Mouse (Mus musculus): ENCODE results near the gene Tec. TPM values are rescaled to one million over a fixed set of nuclear protein-coding genes. Genes with fewer than 3 reads are reported as not detected.

Gene Tec
- polyA plus RNA-seq, 1 experiment from 2014 or later, result 10.0 TPM

DNA sequence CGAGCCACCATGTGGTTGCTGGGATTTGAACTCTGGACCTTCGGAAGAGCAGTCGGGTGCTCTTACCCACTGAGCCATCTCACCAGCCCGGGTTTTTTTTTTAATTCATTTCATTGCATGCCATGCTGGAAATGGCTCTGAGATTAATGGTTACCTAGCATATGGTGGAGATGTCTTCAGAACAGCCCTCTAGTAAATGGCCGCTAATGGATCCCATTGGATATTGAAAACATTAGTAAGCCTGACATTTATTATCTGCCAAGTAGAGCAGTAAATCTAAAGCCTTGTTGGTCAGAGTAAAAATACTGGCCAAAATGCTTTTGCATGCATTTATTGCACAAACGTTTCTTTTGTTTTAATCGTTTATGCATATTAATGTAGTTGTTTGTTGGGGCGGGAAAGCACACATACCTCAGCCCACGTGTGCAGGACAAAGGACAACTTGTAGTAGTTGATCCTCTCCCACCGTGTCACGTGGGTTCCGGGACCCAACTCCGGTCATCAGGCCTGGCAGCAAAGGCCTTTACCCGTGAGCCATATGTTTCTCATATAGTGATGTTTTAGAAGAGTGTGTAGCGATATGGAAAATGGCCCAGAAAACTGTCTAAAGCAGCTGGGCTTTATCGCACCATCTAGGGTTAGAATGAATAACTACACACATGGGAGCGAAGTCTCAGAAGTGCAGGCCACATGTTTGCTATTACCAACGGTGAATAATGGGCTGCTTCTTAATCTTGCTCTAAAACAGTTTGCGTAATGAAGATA, 18.4 kb upstream of the Tec start:
- Histone ChIP-seq H3K27ac (replicated peaks) (peak overlapping the region; percentile 35; the same call in 1 of the 2 replicates), H3K4me3 (no peak overlapping the region), H3K9me3 (no peaks in the 10 kb centered on the region), H3K27me3 (no peaks in the 10 kb centered on the region), H3K4me2 (no peak overlapping the region), H3K9ac (no peak overlapping the region), H3K36me3 (no peaks in the 10 kb centered on the region), H3K4me1 (replicated peaks) (peaks cover 12% of the 10 kb centered on the region)
- 49% methylated on average over 19 of the region's 19 CpGs for WGBS
- ATAC-seq (ENCODE audit: low read depth), result peak; percentile 74

- no peak for ATAC-seq (ENCODE audit: low read depth)
- Histone ChIP-seq H3K36me3 (no peaks in the 10 kb centered on the region), H3K9me3 (no peaks in the 10 kb centered on the region), H3K27ac (replicated peaks) (no peak overlapping the region), H3K4me3 (no peak overlapping the region), H3K4me1 (replicated peaks) (peaks cover 12% of the 10 kb centered on the region), H3K4me2 (no peak overlapping the region), H3K27me3 (0 out of 2 replicates have a peak, but pooled peaks cover 4% of the 10 kb centered on the region), H3K9ac (no peak overlapping the region)
- WGBS, result 85% methylated on average over 3 of the region's 3 CpGs
Observed at GRCm38 (mm10) chr5:72883706-72884105, 15.4 kb upstream of the Tec start.

GRCm38 (mm10) chr5:72882412-72882765, 14.1 kb upstream of the Tec start:
- Histone ChIP-seq H3K27ac (replicated peaks) (no peak overlapping the region), H3K36me3 (no peaks in the 10 kb centered on the region), H3K9me3 (no peaks in the 10 kb centered on the region), H3K4me2 (no peak overlapping the region), H3K4me3 (no peak overlapping the region), H3K4me1 (replicated peaks) (peaks cover 7% of the 10 kb centered on the region), H3K27me3 (peaks cover 9% of the 10 kb centered on the region; the same call in 1 of the 2 replicates), H3K9ac (no peak overlapping the region)
- no peak for ATAC-seq (ENCODE audit: low read depth)
- WGBS, result 77% methylated on average over 2 of the region's 2 CpGs

GRCm38 (mm10) chr5:72881748-72882411, 13.6 kb upstream of the Tec start:
- WGBS, result 91% methylated on average over 12 of the region's 12 CpGs

DNA sequence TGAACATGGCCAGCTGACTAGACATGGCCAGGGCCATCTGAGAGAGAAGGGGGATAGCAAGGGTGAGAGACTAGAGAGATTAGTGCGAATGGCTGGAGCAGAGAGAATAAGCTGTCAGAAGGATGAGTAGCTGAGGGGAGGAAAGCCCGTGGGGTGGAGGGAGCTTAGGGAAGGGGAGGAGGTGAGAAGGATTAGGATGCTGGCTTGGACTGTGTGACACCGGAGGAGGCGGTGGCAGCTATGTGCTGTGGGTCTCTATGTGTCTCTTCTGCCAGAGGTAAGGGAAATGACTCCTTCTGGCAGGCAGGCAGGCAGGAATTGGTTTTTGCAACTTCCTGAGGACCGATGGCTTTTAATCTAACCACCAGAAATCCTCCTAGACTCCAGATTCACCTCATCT, 11.5 kb upstream of the Tec start:
- H3K4me1 ChIP-seq (replicated peaks), result no peaks in the 10 kb centered on the region
- H3K9me3 ChIP-seq, result no peaks in the 10 kb centered on the region
- H3K9ac ChIP-seq, result no peak overlapping the region
- H3K4me3 ChIP-seq, result no peak overlapping the region
- no peak overlapping the region for H3K27ac ChIP-seq (replicated peaks)
- no peak for ATAC-seq (ENCODE audit: low read depth)
- H3K4me2 ChIP-seq, result no peak overlapping the region
- H3K36me3 ChIP-seq, result no peaks in the 10 kb centered on the region
- WGBS, result 42% methylated on average over 5 of the region's 5 CpGs
- H3K27me3 ChIP-seq, result peaks cover 18% of the 10 kb centered on the region

More at GRCm38 (mm10) chr5:72881748-72882411, 13.6 kb upstream of the Tec start:
- Histone ChIP-seq H3K4me2 (no peak overlapping the region), H3K9me3 (no peaks in the 10 kb centered on the region), H3K4me1 (replicated peaks) (peaks cover 3% of the 10 kb centered on the region; the same call in 1 of the 2 replicates), H3K4me3 (no peak overlapping the region), H3K27me3 (peaks cover 9% of the 10 kb centered on the region; the same call in 1 of the 2 replicates), H3K36me3 (no peaks in the 10 kb centered on the region), H3K9ac (no peak overlapping the region), H3K27ac (replicated peaks) (no peak overlapping the region)
- ATAC-seq (ENCODE audit: low read depth), result no peak

DNA sequence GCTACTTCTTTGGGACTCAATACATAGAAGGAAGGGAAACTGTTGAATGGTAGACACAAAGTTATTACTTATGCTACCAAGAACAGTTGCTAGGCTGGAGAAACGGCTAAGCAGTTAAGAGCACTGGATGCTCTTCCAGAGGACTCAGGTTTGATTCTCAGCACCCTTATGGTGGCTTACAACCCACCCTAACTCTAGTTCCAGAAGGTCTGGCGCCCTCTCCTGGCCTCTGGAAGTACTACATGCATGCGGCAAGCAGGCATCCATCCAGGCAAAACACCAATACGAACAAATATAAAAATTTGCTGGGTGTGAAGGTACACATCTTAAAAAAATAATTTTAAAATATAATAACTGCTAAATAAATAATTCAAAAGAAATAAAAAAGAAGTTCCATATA, 2.8 kb upstream of the Tec start:
- Histone ChIP-seq H3K27ac (replicated peaks) (no peak overlapping the region), H3K9ac (no peak overlapping the region), H3K9me3 (no peaks in the 10 kb centered on the region), H3K36me3 (no peaks in the 10 kb centered on the region), H3K4me1 (replicated peaks) (peaks cover 23% of the 10 kb centered on the region), H3K27me3 (peaks cover 23% of the 10 kb centered on the region), H3K4me3 (no peak overlapping the region), H3K4me2 (no peak overlapping the region)
- ATAC-seq (ENCODE audit: low read depth), result no peak
- 80% methylated on average over 4 of the region's 4 CpGs for WGBS

- H3K27ac ChIP-seq (replicated peaks), result no peak overlapping the region
- no peaks in the 10 kb centered on the region for H3K36me3 ChIP-seq
- peaks cover 27% of the 10 kb centered on the region for H3K27me3 ChIP-seq
- no peak overlapping the region for H3K9ac ChIP-seq
- no peaks in the 10 kb centered on the region for H3K9me3 ChIP-seq
- no peak overlapping the region for H3K4me3 ChIP-seq
- peaks cover 23% of the 10 kb centered on the region for H3K4me1 ChIP-seq (replicated peaks)
- no peak overlapping the region for H3K4me2 ChIP-seq
- 61% methylated on average over 14 of the region's 14 CpGs for WGBS
- ATAC-seq (ENCODE audit: low read depth), result no peak
Observed at GRCm38 (mm10) chr5:72869779-72870608, 1.7 kb upstream of the Tec start.

GRCm38 (mm10) chr5:72867036-72867672, 1.1 kb downstream of the Tec start:
- 24% methylated on average over 16 of the region's 16 CpGs for WGBS
- no peak for ATAC-seq (ENCODE audit: low read depth)
- Histone ChIP-seq H3K27me3 (peaks cover 27% of the 10 kb centered on the region), H3K9me3 (no peaks in the 10 kb centered on the region), H3K4me1 (replicated peaks) (peaks cover 23% of the 10 kb centered on the region), H3K4me3 (peak overlapping the region; percentile 56), H3K4me2 (peak overlapping the region; percentile 88), H3K9ac (0 out of 2 replicates have a peak overlapping the region, but pooled peaks have one; percentile 66), H3K27ac (replicated peaks) (no peak overlapping the region), H3K36me3 (no peaks in the 10 kb centered on the region)

DNA sequence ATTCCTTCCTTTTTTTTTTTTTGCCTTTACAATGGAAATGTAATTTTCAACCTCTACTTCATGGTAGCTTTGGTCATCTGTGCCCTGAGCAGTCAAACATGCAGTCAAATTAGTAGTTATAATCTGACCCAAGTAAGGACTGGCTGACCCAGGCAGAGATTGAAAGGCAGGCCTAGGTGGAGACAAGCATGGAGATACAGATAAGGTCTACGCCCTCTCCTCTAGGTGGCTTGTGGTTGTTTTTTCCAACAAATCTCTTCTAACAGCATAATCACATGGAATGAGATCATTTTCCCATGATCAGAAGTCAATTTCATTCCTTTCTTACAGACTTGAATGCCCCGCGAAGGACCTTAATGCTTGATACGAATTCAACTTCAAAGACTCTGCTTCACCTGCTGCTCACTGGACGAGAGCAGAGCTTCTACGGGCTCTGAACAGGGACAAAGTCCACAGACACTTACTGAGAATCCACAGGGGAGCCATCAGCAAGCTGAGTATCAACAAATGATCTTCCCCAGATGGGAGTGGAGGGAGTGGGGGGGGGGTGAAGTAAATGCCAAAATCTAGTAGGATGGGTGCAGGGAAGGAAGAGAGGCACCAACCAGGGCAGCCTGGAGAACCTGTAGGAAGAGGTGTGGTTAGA, 1.9 kb downstream of the Tec start:
- Histone ChIP-seq H3K9me3 (no peaks in the 10 kb centered on the region), H3K4me2 (peak overlapping the region; percentile 88), H3K36me3 (no peaks in the 10 kb centered on the region), H3K4me3 (peak overlapping the region; percentile 56; the same call in 1 of the 2 replicates), H3K9ac (no peak overlapping the region), H3K27ac (replicated peaks) (no peak overlapping the region), H3K27me3 (peaks cover 27% of the 10 kb centered on the region), H3K4me1 (replicated peaks) (peaks cover 23% of the 10 kb centered on the region)
- 54% methylated on average over 6 of the region's 6 CpGs for WGBS
- no peak for ATAC-seq (ENCODE audit: low read depth)

- Histone ChIP-seq H3K9me3 (no peaks in the 10 kb centered on the region), H3K27ac (replicated peaks) (no peak overlapping the region), H3K4me3 (no peak overlapping the region), H3K9ac (no peak overlapping the region), H3K4me1 (replicated peaks) (peaks cover 23% of the 10 kb centered on the region), H3K27me3 (peaks cover 27% of the 10 kb centered on the region), H3K36me3 (no peaks in the 10 kb centered on the region), H3K4me2 (no peak overlapping the region)
- no peak for ATAC-seq (ENCODE audit: low read depth)
- WGBS, result 87% methylated on average over 3 of the region's 3 CpGs
Observed at GRCm38 (mm10) chr5:72864654-72865178, 3.6 kb downstream of the Tec start.

- peaks cover 27% of the 10 kb centered on the region for H3K27me3 ChIP-seq
- H3K4me3 ChIP-seq, result no peak overlapping the region
- H3K9ac ChIP-seq, result no peak overlapping the region
- no peak overlapping the region for H3K27ac ChIP-seq (replicated peaks)
- WGBS, result 91% methylated on average over 9 of the region's 9 CpGs
- no peak overlapping the region for H3K4me2 ChIP-seq
- ATAC-seq (ENCODE audit: low read depth), result no peak
- H3K36me3 ChIP-seq, result no peaks in the 10 kb centered on the region
- H3K9me3 ChIP-seq, result no peaks in the 10 kb centered on the region; the same call in 1 of the 2 replicates
- H3K4me1 ChIP-seq (replicated peaks), result peaks cover 14% of the 10 kb centered on the region
Observed at GRCm38 (mm10) chr5:72863166-72863565, 5.1 kb downstream of the Tec start.
